Mouse (Mus musculus): ENCODE measurements around the gene Shcbp1l. TPM values are rescaled to one million over a fixed set of nuclear protein-coding genes. Genes with fewer than 3 reads are reported as not detected.

The Shcbp1l gene
- polyA plus RNA-seq (2015; fragmentation: Nextera tagmentation; extraction: Ambion mirVana), result 0.88 and 1.4 TPM in 2 replicates

DNA sequence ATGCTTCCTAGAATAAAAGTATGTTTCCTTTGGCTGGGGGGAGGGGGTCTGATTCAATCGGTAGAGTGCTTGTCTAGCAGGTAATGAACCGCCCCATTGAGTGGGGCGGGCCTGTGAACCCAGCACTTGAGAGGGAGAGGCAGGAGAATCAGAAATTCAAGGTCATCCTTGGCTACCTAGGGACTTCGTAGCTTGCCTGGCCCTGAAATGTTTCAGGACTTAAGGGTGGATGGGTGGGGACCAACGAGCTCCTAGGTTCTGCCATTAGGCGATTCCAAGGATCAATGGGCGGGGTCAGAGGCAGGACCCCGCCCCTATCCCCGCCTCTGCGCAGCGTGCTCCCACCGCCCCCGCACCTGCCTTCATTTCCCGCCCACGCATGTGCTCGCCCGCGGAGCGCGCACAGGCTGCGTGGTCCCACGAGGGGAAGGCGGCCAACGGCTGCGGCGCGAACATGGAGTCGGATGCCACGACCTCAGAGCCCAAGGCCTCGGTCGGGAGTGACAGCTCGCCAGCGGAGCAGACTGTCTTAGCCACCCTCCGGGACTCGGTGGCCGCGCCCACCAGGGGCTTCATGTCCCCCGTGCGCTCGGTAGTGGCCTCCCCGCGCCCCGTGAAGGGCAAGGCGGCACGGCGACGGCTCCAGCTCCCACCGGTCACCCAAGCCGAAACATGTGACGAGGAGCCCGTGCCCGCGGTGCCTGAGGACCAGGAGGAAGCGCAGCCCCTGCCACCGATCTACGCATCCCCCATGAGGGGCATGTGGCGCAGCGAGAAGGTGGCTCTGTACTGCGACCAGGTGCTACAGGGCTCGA lies at the start of gene Shcbp1l:
TSS of gene Shcbp1l (plus strand) at position 393 of the 815 bp plus-strand sequence.

GRCm38 (mm10) chr1:153487500-153487879 lies 62.5 kb downstream of the Shcbp1l start, which contains the start of gene Dhx9:
TSS of gene Dhx9 (minus strand) at chr1:153487660.

Other genes with a start within 250 kb of the Shcbp1l start
- gene Lamc2, start 238.7 kb upstream of the Shcbp1l start, polyA plus RNA-seq (2015; fragmentation: Nextera tagmentation; extraction: Ambion mirVana), result 2.9 and 3.5 TPM in 2 replicates
- gene Lamc1, start 92.4 kb upstream of the Shcbp1l start, polyA plus RNA-seq (2015; fragmentation: Nextera tagmentation; extraction: Ambion mirVana), result 25.0 and 25.8 TPM in 2 replicates
- gene Dhx9, start 62.5 kb downstream of the Shcbp1l start, polyA plus RNA-seq (2015; fragmentation: Nextera tagmentation; extraction: Ambion mirVana), result 30.1 and 33.6 TPM in 2 replicates
- gene Npl, start 124.9 kb downstream of the Shcbp1l start, polyA plus RNA-seq (2015; fragmentation: Nextera tagmentation; extraction: Ambion mirVana), result 16.6 and 17.2 TPM in 2 replicates
- gene Rgs8, start 227.9 kb downstream of the Shcbp1l start, polyA plus RNA-seq (2015; fragmentation: Nextera tagmentation; extraction: Ambion mirVana), result 8.6 and 9.3 TPM in 2 replicates

All from neural tube, postnatal 0 days (tissue).